Mouse (Mus musculus) Patski (cell line): ENCODE data around the gene Slc1a7. TPM values are rescaled to one million over a fixed set of nuclear protein-coding genes. Genes with fewer than 3 reads are reported as not detected.
A peak's percentile ranks its signal among the peaks of the same experiment; 100 is the strongest.

Source experiments
- ATAC-seq: fragments of 100-300 bp; one replicate; pipeline ENCODE4 v1.8.0; 2021
- CTCF ChIA-PET: fragments of 350-600 bp; sonication (Branson Sonifier 250); formaldehyde crosslinking; loops from one replicate; lab custom pipeline; 2022; ENCODE audit warnings: inconsistent platforms; lab: Charles Lee
- POLR2A ChIA-PET: fragments of 350-600 bp; sonication (Branson Sonifier 250); formaldehyde crosslinking; loops from one replicate; lab custom pipeline; 2022; ENCODE audit warnings: antibody characterized with exemption, inconsistent platforms; lab: Charles Lee
- DNase-seq: peaks from one replicate; pipeline ENCODE4 v3.0.0-alpha.2; 2011; ENCODE audit warnings: low read depth, low spot score
- H3K27me3 ChIP-seq: fragments of 371-371 bp; one replicate; pipeline ENCODE4 v1.5.1; 2021
- CTCF ChIP-seq: fragments of 100-300 bp; IDR thresholded peaks from one replicate; pipeline ENCODE4 v1.5.1; 2021
- in situ Hi-C: fragments of 300-500 bp; cut with MboI; formaldehyde crosslinking; loops from 3 replicates; pipeline ENCODE4 v1.11.1; 2018; ENCODE audit warnings: low pct_unique_long_range_greater_than_20kb, mixed read lengths
- polyA plus RNA-seq: library from polyadenylated mRNA; unstranded; gene quantifications from one replicate; pipeline ENCODE4 v1.2.3, GENCODE M21; 2021

Gene Slc1a7
- polyA plus RNA-seq, 1 experiment from 2014 or later = 0.04 TPM

GRCm38 (mm10) chr4:108007532-108008103 is 39.5 kb downstream of the Slc1a7 start:
- CTCF ChIA-PET = no interaction called here
- no peak for ATAC-seq
- POLR2A ChIA-PET = no interaction called here
- in situ Hi-C loops = no loop called here
- TF ChIP-seq CTCF = no peak
- H3K27me3 ChIP-seq = no peaks in the 10 kb centered on the region
- DNase-seq = no peak

- DNase-seq (no peak), ATAC-seq (no peak)
- no peak for TF ChIP-seq CTCF
- CTCF ChIA-PET = no interaction called here
- H3K27me3 ChIP-seq = no peaks in the 10 kb centered on the region
- in situ Hi-C loops = no loop called here
- POLR2A ChIA-PET = no interaction called here
These were observed 40.4 kb downstream of the Slc1a7 start for GRCm38 (mm10) chr4:108008541-108008940.

GRCm38 (mm10) chr4:108014466-108014865 is 46.3 kb downstream of the Slc1a7 start:
- TF ChIP-seq CTCF = no peak
- in situ Hi-C loops = no loop called here
- ATAC-seq (no peak), DNase-seq (no peak)
- ChIA-PET POLR2A (interaction anchor here (0.7 kb wide), 1 partner anchor 13 kb away, joined by 3 read pairs; no protein-coding TSS in a partner anchor), CTCF (no interaction called here)
- H3K27me3 ChIP-seq = no peaks in the 10 kb centered on the region

GRCm38 (mm10) chr4:108015067-108015765 is 47.1 kb downstream of the Slc1a7 start:
- CTCF ChIA-PET = no interaction called here
- TF ChIP-seq CTCF = no peak
- H3K27me3 ChIP-seq = no peaks in the 10 kb centered on the region
- no peak for ATAC-seq
- in situ Hi-C loops = no loop called here
- no peak for DNase-seq
- POLR2A ChIA-PET = interaction anchor here (0.7 kb wide), 1 partner anchor 14 kb away, joined by 3 read pairs; no protein-coding TSS in a partner anchor

- H3K27me3 ChIP-seq = no peaks in the 10 kb centered on the region
- in situ Hi-C loops = no loop called here
- TF ChIP-seq CTCF = no peak
- no peak for ATAC-seq
- DNase-seq = no peak
- CTCF ChIA-PET = no interaction called here
- POLR2A ChIA-PET = no interaction called here
These were observed 48.2 kb downstream of the Slc1a7 start for GRCm38 (mm10) chr4:108016321-108016720.

GRCm38 (mm10) chr4:108017839-108018238 is 49.7 kb downstream of the Slc1a7 start:
- ATAC-seq = no peak
- CTCF ChIA-PET = interaction anchor here (1.7 kb wide), 1 partner anchor 23 kb away, joined by 4 read pairs; no protein-coding TSS in a partner anchor
- in situ Hi-C loops = no loop called here
- DNase-seq = no peak
- POLR2A ChIA-PET = no interaction called here
- TF ChIP-seq CTCF = no peak
- H3K27me3 ChIP-seq = no peaks in the 10 kb centered on the region

GRCm38 (mm10) chr4:108018241-108018923 is 50.2 kb downstream of the Slc1a7 start:
- in situ Hi-C loops = no loop called here
- ATAC-seq (no peak), DNase-seq (no peak)
- no peaks in the 10 kb centered on the region for H3K27me3 ChIP-seq
- ChIA-PET POLR2A (no interaction called here), CTCF (interaction anchor here (1.6 to 1.7 kb wide), 2 partner anchors 11 to 23 kb away, joined by 3 to 4 read pairs; no protein-coding TSS in a partner anchor)
- no peak for TF ChIP-seq CTCF

GRCm38 (mm10) chr4:108018961-108019921 is 51.1 kb downstream of the Slc1a7 start:
- CTCF ChIA-PET = interaction anchor here (1.6 to 1.7 kb wide), 2 partner anchors 10 to 24 kb away, joined by 3 to 4 read pairs; no protein-coding TSS in a partner anchor
- in situ Hi-C loops = no loop called here
- POLR2A ChIA-PET = no interaction called here

GRCm38 (mm10) chr4:108020178-108020577 is 52.0 kb downstream of the Slc1a7 start:
- ChIA-PET CTCF (interaction anchor here (1.4 to 1.6 kb wide), 2 partner anchors 9 to 83 kb away, joined by 3 read pairs; no protein-coding TSS in a partner anchor), POLR2A (interaction anchor here (0.5 kb wide), 1 partner anchor 1134 kb away, joined by 5 read pairs; no protein-coding TSS in a partner anchor)
- no peak for ATAC-seq
- TF ChIP-seq CTCF = no peak
- in situ Hi-C loops = no loop called here
- no peak for DNase-seq
- no peaks in the 10 kb centered on the region for H3K27me3 ChIP-seq

More at GRCm38 (mm10) chr4:108018961-108019921, 51.1 kb downstream of the Slc1a7 start:
- ATAC-seq (peak; percentile 55), DNase-seq (peak; percentile 44)
- no peak for TF ChIP-seq CTCF
- H3K27me3 ChIP-seq = no peaks in the 10 kb centered on the region

- ATAC-seq (no peak), DNase-seq (no peak)
- in situ Hi-C loops = no loop called here
- no peaks in the 10 kb centered on the region for H3K27me3 ChIP-seq
- POLR2A ChIA-PET = no interaction called here
- no peak for TF ChIP-seq CTCF
- CTCF ChIA-PET = no interaction called here
These were observed 55.1 kb downstream of the Slc1a7 start for GRCm38 (mm10) chr4:108023186-108023585.
